Mouse (Mus musculus) brown adipose tissue, adult 24 weeks (tissue): ENCODE measurements at regions not wholly inside any gene's neighbourhood (a gene's known extent, or its start where the extent isn't known, plus 50 kb on each side); places are given as distances from the start of the nearest gene placed in this dataset.

Experiments
- H3K27ac ChIP-seq: fragments of 200-500 bp; replicated peaks from 2 replicates; pipeline ENCODE4 v1.5.1; 2012; ENCODE audit warnings: low read depth, mild to moderate bottlenecking, low read length
- H3K4me1 ChIP-seq: fragments of 200-500 bp; 2 replicates; pipeline ENCODE4 v1.6.1; 2012; ENCODE audit warnings: low read length, mixed read lengths; ENCODE audit not compliant: control insufficient read depth, insufficient read depth, insufficient read length
- H3K4me3 ChIP-seq: fragments of 200-500 bp; 2 replicates; pipeline ENCODE4 v1.5.1; 2012; ENCODE audit warnings: low read depth, mild to moderate bottlenecking, low read length, moderate library complexity; ENCODE audit not compliant: insufficient read depth

- Histone ChIP-seq H3K27ac (no peak overlapping the region), H3K4me3 (no peak overlapping the region), H3K4me1 (no peaks in the 10 kb centered on the region)
Measured at GRCm38 (mm10) chr1:166735545-166735944, 53.9 kb upstream of the Fmo9 start.

- no peak overlapping the region for H3K4me3 ChIP-seq
- no peaks in the 10 kb centered on the region for H3K4me1 ChIP-seq
- H3K27ac ChIP-seq = no peak overlapping the region
Measured at GRCm38 (mm10) chr1:166738029-166738428, 56.4 kb upstream of the Fmo9 start.

- Histone ChIP-seq H3K27ac (no peak overlapping the region), H3K4me1 (no peaks in the 10 kb centered on the region), H3K4me3 (no peak overlapping the region)
Measured at GRCm38 (mm10) chr1:166750236-166750635, 68.6 kb upstream of the Fmo9 start.

- no peaks in the 10 kb centered on the region for H3K4me1 ChIP-seq
Measured at GRCm38 (mm10) chr1:166750777-166751176, 69.1 kb upstream of the Fmo9 start.

GRCm38 (mm10) chr1:166751436-166751835, 69.8 kb upstream of the Fmo9 start:
- H3K4me3 ChIP-seq = no peak overlapping the region
- H3K4me1 ChIP-seq = no peaks in the 10 kb centered on the region
- H3K27ac ChIP-seq = no peak overlapping the region

More at GRCm38 (mm10) chr1:166750777-166751176, 69.1 kb upstream of the Fmo9 start:
- Histone ChIP-seq H3K27ac (no peak overlapping the region), H3K4me3 (no peak overlapping the region)

GRCm38 (mm10) chr1:166752990-166753709, 71.5 kb upstream of the Fmo9 start:
- no peaks in the 10 kb centered on the region for H3K4me1 ChIP-seq
- H3K27ac ChIP-seq = no peak overlapping the region
- no peak overlapping the region for H3K4me3 ChIP-seq

- Histone ChIP-seq H3K4me1 (no peaks in the 10 kb centered on the region), H3K4me3 (no peak overlapping the region), H3K27ac (no peak overlapping the region)
Measured at GRCm38 (mm10) chr1:166758987-166759386, 77.3 kb upstream of the Fmo9 start.

GRCm38 (mm10) chr1:166773114-166773513, 91.5 kb upstream of the Fmo9 start:
- H3K4me1 ChIP-seq = no peaks in the 10 kb centered on the region
- no peak overlapping the region for H3K27ac ChIP-seq
- no peak overlapping the region for H3K4me3 ChIP-seq

GRCm38 (mm10) chr1:166782106-166782505, 100.5 kb upstream of the Fmo9 start:
- Histone ChIP-seq H3K27ac (no peak overlapping the region), H3K4me1 (no peaks in the 10 kb centered on the region), H3K4me3 (no peak overlapping the region)

- H3K4me3 ChIP-seq = no peak overlapping the region
- H3K4me1 ChIP-seq = no peaks in the 10 kb centered on the region
- no peak overlapping the region for H3K27ac ChIP-seq
Measured at GRCm38 (mm10) chr1:166787945-166788344, 106.3 kb upstream of the Fmo9 start.

GRCm38 (mm10) chr1:166788824-166789399, 107.3 kb upstream of the Fmo9 start:
- no peaks in the 10 kb centered on the region for H3K4me1 ChIP-seq
- no peak overlapping the region for H3K27ac ChIP-seq
- H3K4me3 ChIP-seq = no peak overlapping the region

GRCm38 (mm10) chr1:166793052-166793716, 111.5 kb upstream of the Fmo9 start:
- Histone ChIP-seq H3K27ac (no peak overlapping the region), H3K4me1 (no peaks in the 10 kb centered on the region), H3K4me3 (no peak overlapping the region)

- no peaks in the 10 kb centered on the region for H3K4me1 ChIP-seq
- no peak overlapping the region for H3K4me3 ChIP-seq
- H3K27ac ChIP-seq = no peak overlapping the region
Measured at GRCm38 (mm10) chr1:166793717-166794081, 112.1 kb upstream of the Fmo9 start.

- no peaks in the 10 kb centered on the region for H3K4me1 ChIP-seq
- H3K4me3 ChIP-seq = no peak overlapping the region
Measured at GRCm38 (mm10) chr1:166794622-166795244, 113.1 kb upstream of the Fmo9 start.

GRCm38 (mm10) chr1:166795613-166796012, 114.0 kb upstream of the Fmo9 start:
- H3K4me3 ChIP-seq = no peak overlapping the region
- H3K27ac ChIP-seq = no peak overlapping the region
- H3K4me1 ChIP-seq = peaks cover 4% of the 10 kb centered on the region; the same call in 1 of the 2 replicates

More at GRCm38 (mm10) chr1:166794622-166795244, 113.1 kb upstream of the Fmo9 start:
- no peak overlapping the region for H3K27ac ChIP-seq
